Mouse (Mus musculus) CH12.LX (cell line): ENCODE results near the gene Pfdn2. TPM values are rescaled to one million over a fixed set of nuclear protein-coding genes. Genes with fewer than 3 reads are reported as not detected.

Experiments
- DNase-seq: peaks from one replicate; pipeline ENCODE4 v3.0.0-alpha.2; 2013; ENCODE audit errors: extremely low read depth
- H3K27ac ChIP-seq: 2 replicates; pipeline ENCODE4 v1.5.1; 2012; ENCODE audit warnings: low read depth, mild to moderate bottlenecking, control low read depth, moderate library complexity; ENCODE audit not compliant: insufficient read depth
- H3K27me3 ChIP-seq: replicated peaks from 2 replicates; pipeline ENCODE3; 2012; ENCODE audit warnings: inconsistent platforms
- H3K36me3 ChIP-seq, 2 experiments: replicated peaks in 1 of 2; 2 replicates each; pipeline versions ENCODE3 to v1.6.1; 2012; ENCODE audit warnings: inconsistent platforms in 1 of 2, low read length in 1 of 2, mild to moderate bottlenecking in 1 of 2, mixed read lengths in 1 of 2, moderate library complexity in 1 of 2; ENCODE audit not compliant: control insufficient read depth in 1 of 2, insufficient read depth in 1 of 2
- H3K4me1 ChIP-seq, 2 experiments: 2 replicates each; pipeline ENCODE4 v1.6.1; 2012; ENCODE audit warnings: inconsistent platforms in 1 of 2, moderate library complexity in 1 of 2; ENCODE audit not compliant: insufficient read depth in 2 of 2, control insufficient read depth in 1 of 2
- H3K4me2 ChIP-seq: 2 replicates; pipeline ENCODE4 v1.6.1; 2012; ENCODE audit warnings: low read depth, mild to moderate bottlenecking, control low read depth; ENCODE audit not compliant: poor library complexity, insufficient read depth, severe bottlenecking
- H3K4me3 ChIP-seq, 3 experiments: fragments of 150-350 bp in 1 of 3; sonication (generic) in 1 of 3; replicated peaks in 1 of 3; 2 replicates each; pipeline versions ENCODE3 to v1.5.1; 2011 to 2012; ENCODE audit warnings: low read depth in 2 of 3, low read length in 2 of 3, mild to moderate bottlenecking in 2 of 3, moderate library complexity in 2 of 3, control low read depth in 1 of 3, improper control_type of control experiment in 1 of 3, inconsistent platforms in 1 of 3, mixed read lengths in 1 of 3; ENCODE audit not compliant: poor library complexity in 1 of 3
- H3K79me2 ChIP-seq: replicated peaks from 2 replicates; pipeline ENCODE4 v1.6.1; 2012; ENCODE audit warnings: mild to moderate bottlenecking, moderate library complexity; ENCODE audit not compliant: control insufficient read depth, poor library complexity, insufficient read depth, severe bottlenecking; ENCODE audit errors: extremely low read depth
- H3K9ac ChIP-seq: 2 replicates; pipeline ENCODE4 v1.6.1; 2012; ENCODE audit warnings: low read depth, mild to moderate bottlenecking, control low read depth, moderate library complexity; ENCODE audit not compliant: insufficient read depth
- H3K9me3 ChIP-seq: replicated peaks from 2 replicates; pipeline ENCODE3; 2012; ENCODE audit warnings: low read length, inconsistent platforms, mixed read lengths
- CHD1 ChIP-seq: IDR thresholded peaks from 2 replicates; pipeline ENCODE4 v1.6.1; 2012; ENCODE audit warnings: low read depth, low read length, improper control_type of control experiment, inconsistent platforms
- CHD2 ChIP-seq: IDR thresholded peaks from 2 replicates; pipeline ENCODE4 v1.6.1; 2011; ENCODE audit warnings: low read length, improper control_type of control experiment
- CTCF ChIP-seq, 2 experiments: IDR thresholded peaks in 1 of 2; conservative IDR thresholded peaks in 1 of 2; 2 replicates each; pipeline ENCODE4 v1.5.1; 2011 to 2012; ENCODE audit warnings: low read depth in 2 of 2, low read length in 2 of 2, improper control_type of control experiment in 1 of 2, inconsistent platforms in 1 of 2, mild to moderate bottlenecking in 1 of 2, moderate library complexity in 1 of 2
- E2F4 ChIP-seq: IDR thresholded peaks from 2 replicates; pipeline ENCODE4 v1.6.1; 2011; ENCODE audit warnings: low read depth, low read length, improper control_type of control experiment; ENCODE audit not compliant: insufficient replicate concordance
- EP300 ChIP-seq: IDR thresholded peaks from 2 replicates; pipeline ENCODE4 v1.6.1; 2011; ENCODE audit warnings: low read length, improper control_type of control experiment
- ETS1 ChIP-seq: conservative IDR thresholded peaks from 2 replicates; pipeline ENCODE4 v1.6.1; 2012; ENCODE audit warnings: low read depth, mild to moderate bottlenecking, inconsistent platforms, low read length, improper control_type of control experiment, moderate library complexity
- GABPA ChIP-seq: IDR thresholded peaks from 2 replicates; pipeline ENCODE4 v1.6.1; 2012; ENCODE audit warnings: low read depth, low read length, improper control_type of control experiment, inconsistent platforms; ENCODE audit not compliant: insufficient replicate concordance
- IRF4 ChIP-seq: IDR thresholded peaks from 2 replicates; pipeline ENCODE4 v1.6.1; 2014; ENCODE audit warnings: low read depth, mild to moderate bottlenecking, inconsistent platforms, low read length, improper control_type of control experiment
- JUN ChIP-seq: IDR thresholded peaks from 2 replicates; pipeline ENCODE4 v1.6.1; 2011; ENCODE audit warnings: low read depth, mild to moderate bottlenecking, low read length, improper control_type of control experiment, moderate library complexity; ENCODE audit not compliant: insufficient read depth
- JUND ChIP-seq: conservative IDR thresholded peaks from 2 replicates; pipeline ENCODE4 v1.6.1; 2011; ENCODE audit warnings: low read depth, low read length, improper control_type of control experiment
- KAT2A ChIP-seq: IDR thresholded peaks from 2 replicates; pipeline ENCODE4 v1.6.1; 2012; ENCODE audit warnings: low read length, improper control_type of control experiment, inconsistent platforms; ENCODE audit not compliant: insufficient replicate concordance
- MAFK ChIP-seq: IDR thresholded peaks from 2 replicates; pipeline ENCODE4 v1.6.1; 2011; ENCODE audit warnings: low read length, improper control_type of control experiment; ENCODE audit not compliant: insufficient replicate concordance
- MAX ChIP-seq: IDR thresholded peaks from 2 replicates; pipeline ENCODE4 v1.6.1; 2011; ENCODE audit warnings: low read length, improper control_type of control experiment
- MAZ ChIP-seq: IDR thresholded peaks from 2 replicates; pipeline ENCODE4 v1.6.1; 2012; ENCODE audit warnings: low read depth, mild to moderate bottlenecking, inconsistent platforms, low read length, improper control_type of control experiment, moderate library complexity
- MXI1 ChIP-seq: IDR thresholded peaks from 2 replicates; pipeline ENCODE4 v1.6.1; 2011; ENCODE audit warnings: mild to moderate bottlenecking, low read depth, low read length, improper control_type of control experiment
- MYC ChIP-seq: IDR thresholded peaks from 2 replicates; pipeline ENCODE4 v1.6.1; 2011; ENCODE audit warnings: low read depth, mild to moderate bottlenecking, improper control_type of control experiment, low read length
- NRF1 ChIP-seq: IDR thresholded peaks from 2 replicates; pipeline ENCODE4 v1.6.1; 2014; ENCODE audit warnings: low read depth, mild to moderate bottlenecking, inconsistent platforms, low read length, improper control_type of control experiment, moderate library complexity
- POLR2AphosphoS2 ChIP-seq: IDR thresholded peaks from 2 replicates; pipeline ENCODE4 v1.6.1; 2011; ENCODE audit warnings: low read depth, low read length, improper control_type of control experiment
- RAD21 ChIP-seq: IDR thresholded peaks from 2 replicates; pipeline ENCODE4 v1.6.1; 2011; ENCODE audit warnings: low read depth, mild to moderate bottlenecking, low read length, improper control_type of control experiment, moderate library complexity
- RCOR1 ChIP-seq: conservative IDR thresholded peaks from 2 replicates; pipeline ENCODE4 v1.6.1; 2012; ENCODE audit warnings: low read depth, mild to moderate bottlenecking, inconsistent platforms, low read length, improper control_type of control experiment
- SIN3A ChIP-seq: IDR thresholded peaks from 2 replicates; pipeline ENCODE4 v1.6.1; 2012; ENCODE audit warnings: low read length, improper control_type of control experiment, inconsistent platforms
- SMC3 ChIP-seq: IDR thresholded peaks from 2 replicates; pipeline ENCODE4 v1.6.1; 2011; ENCODE audit warnings: low read depth, low read length, improper control_type of control experiment
- TBP ChIP-seq: conservative IDR thresholded peaks from 2 replicates; pipeline ENCODE4 v1.6.1; 2011; ENCODE audit warnings: low read depth, low read length, improper control_type of control experiment
- TCF12 ChIP-seq: IDR thresholded peaks from 2 replicates; pipeline ENCODE4 v1.6.1; 2014; ENCODE audit warnings: low read depth, mild to moderate bottlenecking, inconsistent platforms, low read length, improper control_type of control experiment
- USF1 ChIP-seq: IDR thresholded peaks from 2 replicates; pipeline ENCODE4 v1.6.1; 2014; ENCODE audit warnings: low read depth, mild to moderate bottlenecking, inconsistent platforms, low read length, improper control_type of control experiment
- USF2 ChIP-seq: conservative IDR thresholded peaks from 2 replicates; pipeline ENCODE4 v1.6.1; 2011; ENCODE audit warnings: low read depth, low read length, improper control_type of control experiment
- ZKSCAN1 ChIP-seq: IDR thresholded peaks from 2 replicates; pipeline ENCODE4 v1.6.1; 2012; ENCODE audit warnings: low read depth, inconsistent platforms, low read length, improper control_type of control experiment, borderline replicate concordance
- ZMIZ1 ChIP-seq: IDR thresholded peaks from 2 replicates; pipeline ENCODE4 v1.6.1; 2012; ENCODE audit warnings: low read depth, mild to moderate bottlenecking, inconsistent platforms, low read length, improper control_type of control experiment
- ZNF384 ChIP-seq: IDR thresholded peaks from 2 replicates; pipeline ENCODE4 v1.6.1; 2012; ENCODE audit warnings: low read depth, low read length, improper control_type of control experiment, inconsistent platforms
- dilution Hi-C: fragments of 300-500 bp; cut with MboI; formaldehyde crosslinking; loops from 2 replicates; pipeline ENCODE4 v1.14.3; 2020; ENCODE audit warnings: low sequenced_read_pairs; ENCODE audit not compliant: extremely low pct_unique_long_range_greater_than_20kb, extremely low pct_ligation_motif_present
- in situ Hi-C: fragments of 300-500 bp; cut with MboI; formaldehyde crosslinking; loops from 3 replicates; pipeline ENCODE4 v1.14.3; 2019; ENCODE audit warnings: low sequenced_read_pairs, low pct_ligation_motif_present, low pct_unique_long_range_greater_than_20kb, mixed read lengths
- polyA plus RNA-seq: library from polyadenylated mRNA; unstranded; fragments of >175 nt; gene quantifications from 2 replicates; pipeline ENCODE4 v1.2.1, GENCODE M21; 2012; ENCODE audit warnings: low read depth; ENCODE audit not compliant: insufficient read length
- total RNA-seq, 2 experiments: library from RNA; depleted of rRNA; stranded (reverse); fragments of 300-350 nt in 1 of 2; fragments of >200 nt in 1 of 2; gene quantifications; 2 replicates each; pipeline ENCODE4 v1.2.3; 2012 to 2014

Gene Pfdn2
- total and polyA plus RNA-seq, 3 experiments = 25.2 to 292 (median 33.0) TPM

GRCm38 (mm10) chr1:171385171-171385570, 39.7 kb downstream of the Pfdn2 start (continued):
- no peak for TF ChIP-seq MYC
- no peak for TF ChIP-seq MAFK
- no peak for TF ChIP-seq USF1

- DNase-seq = peak; percentile 71
Measured at GRCm38 (mm10) chr1:171387099-171387498, 41.6 kb downstream of the Pfdn2 start.

GRCm38 (mm10) chr1:171388376-171389102, 43.1 kb downstream of the Pfdn2 start, which contains the start of gene Arhgap30:
TSS of gene Arhgap30 (plus strand) at chr1:171388954.
- dilution Hi-C loops = no loop called here
- DNase-seq = peak; percentile 99
- Histone ChIP-seq H3K9me3 (no peaks in the 10 kb centered on the region), H3K4me3 (peak within 1 kb of the TSS; percentile 70 to 96 (median 88)), H3K9ac (peak within 1 kb of the TSS; percentile 93), H3K27ac (peak within 1 kb of the TSS; percentile 85), H3K79me2 (peaks cover 40% of the 10 kb centered on the region), H3K4me2 (peak within 1 kb of the TSS; percentile 74), H3K4me1 (peaks cover 40 to 67% of the 10 kb centered on the region in 2 experiments), H3K27me3 (no peaks in the 10 kb centered on the region), H3K36me3 (peaks cover 11 to 22% of the 10 kb centered on the region in 2 experiments)
- in situ Hi-C loops = no loop called here
- TF ChIP-seq TCF12 (peak; percentile 95), MXI1 (no peak; the same call in 1 of the 2 replicates), NRF1 (peak; percentile 22; the same call in 1 of the 2 replicates), MAFK (0 out of 2 replicates have a peak, but pooled peaks have one; percentile 64), JUND (peak; percentile 82; the same call in 1 of the 2 replicates), POLR2AphosphoS2 (no peak; the same call in 1 of the 2 replicates), IRF4 (peak; percentile 97), E2F4 (0 out of 2 replicates have a peak, but pooled peaks have one; percentile 17), ZMIZ1 (peak; percentile 19; the same call in 1 of the 2 replicates), USF2 (no peak), CHD2 (peak; percentile 67), JUN (peak; percentile 56; the same call in 1 of the 2 replicates), USF1 (peak; percentile 60), ZNF384 (no peak), MAX (peak; percentile 47), EP300 (peak; percentile 95), CHD1 (peak; percentile 90; the same call in 1 of the 2 replicates), TBP (peak; percentile 73; the same call in 1 of the 2 replicates), GABPA (no peak), RCOR1 (peak; percentile 69; the same call in 1 of the 2 replicates), SMC3 (no peak), MYC (peak; percentile 83), KAT2A (no peak)

More at GRCm38 (mm10) chr1:171387099-171387498, 41.6 kb downstream of the Pfdn2 start:
- Histone ChIP-seq H3K9me3 (no peaks in the 10 kb centered on the region), H3K9ac (0 out of 2 replicates have a peak overlapping the region, but pooled peaks have one; percentile 57), H3K4me2 (peak overlapping the region; percentile 74), H3K4me1 (peaks cover 43 to 69% of the 10 kb centered on the region in 2 experiments), H3K36me3 (peaks cover 0 to 9% of the 10 kb centered on the region in 2 experiments), H3K27ac (peak overlapping the region; percentile 39), H3K27me3 (no peaks in the 10 kb centered on the region), H3K79me2 (peaks cover 26% of the 10 kb centered on the region), H3K4me3 (peak overlapping the region in 1 of 3 experiments; percentile 25)
- dilution Hi-C loops (no loop called here), in situ Hi-C loops (no loop called here)
- TF ChIP-seq MYC (no peak), SIN3A (0 out of 2 replicates have a peak, but pooled peaks have one; percentile 1), TCF12 (peak; percentile 77), RAD21 (peak; percentile 55), SMC3 (peak; percentile 70), CTCF (conservative IDR thresholded peaks at IDR 0.05 in 1 of 2, IDR thresholded peaks at IDR 0.05 in 1 of 2; ENCODE audit: low read depth in 2 of 2, low read length in 2 of 2) (peak; percentile 29 to 82; a peak in 3 of 4 replicates), ETS1 (0 out of 2 replicates have a peak, but pooled peaks have one; percentile 19), ZKSCAN1 (no peak), MAZ (peak; percentile 43; the same call in 1 of the 2 replicates)
